Mouse (Mus musculus): ENCODE measurements around the gene Nmb.
A peak's percentile ranks its signal among the peaks of the same experiment; 100 is the strongest.
"Not testable (repeated sequence)": the region's sequence is repeated elsewhere in the genome, so short reads cannot be mapped to it uniquely, and the experiment has no call there.

Gene Nmb

GRCm38 (mm10) chr7:80904921-80905515 lies at the start of gene Nmb:
TSS of gene Nmb (minus strand) at chr7:80905076.
- peak; percentile 59 for DNase-seq (ENCODE audit: low read depth, low spot score)

GRCm38 (mm10) chr7:80954251-80954650 lies 49.4 kb upstream of the Nmb start:
- DNase-seq (ENCODE audit: low read depth, low spot score), result no peak

- no peak for DNase-seq (ENCODE audit: low read depth, low spot score)
Measured at GRCm38 (mm10) chr7:80952140-80952539, 47.3 kb upstream of the Nmb start.

GRCm38 (mm10) chr7:80951461-80951860 lies 46.6 kb upstream of the Nmb start:
- DNase-seq (ENCODE audit: low read depth, low spot score), result no peak

- peak; percentile 97 for DNase-seq (ENCODE audit: low read depth, low spot score)
Measured at GRCm38 (mm10) chr7:80947445-80948350, 42.8 kb upstream of the Nmb start, which contains the start of gene Sec11a. TSS of gene Sec11a (minus strand) at chr7:80947780.

GRCm38 (mm10) chr7:80939808-80940207 lies 34.9 kb upstream of the Nmb start:
- DNase-seq (ENCODE audit: low read depth, low spot score), result no peak

- DNase-seq (ENCODE audit: low read depth, low spot score), result not testable (repeated sequence)
Measured at GRCm38 (mm10) chr7:80937304-80937666, 32.4 kb upstream of the Nmb start.

- DNase-seq (ENCODE audit: low read depth, low spot score), result peak; percentile 47
Measured at GRCm38 (mm10) chr7:80936617-80937303, 31.9 kb upstream of the Nmb start.

GRCm38 (mm10) chr7:80935834-80936233 lies 31.0 kb upstream of the Nmb start:
- DNase-seq (ENCODE audit: low read depth, low spot score), result no peak

- DNase-seq (ENCODE audit: low read depth, low spot score), result no peak
Measured at GRCm38 (mm10) chr7:80932777-80933176, 27.9 kb upstream of the Nmb start.

GRCm38 (mm10) chr7:80931618-80932207 lies 26.8 kb upstream of the Nmb start:
- no peak for DNase-seq (ENCODE audit: low read depth, low spot score)

GRCm38 (mm10) chr7:80923165-80923564 lies 18.3 kb upstream of the Nmb start:
- no peak for DNase-seq (ENCODE audit: low read depth, low spot score)

- DNase-seq (ENCODE audit: low read depth, low spot score), result peak; percentile 20
Measured at GRCm38 (mm10) chr7:80919647-80920008, 14.8 kb upstream of the Nmb start.

- peak; percentile 66 for DNase-seq (ENCODE audit: low read depth, low spot score)
Measured at GRCm38 (mm10) chr7:80918982-80919646, 14.2 kb upstream of the Nmb start.

GRCm38 (mm10) chr7:80917916-80918465 lies 13.1 kb upstream of the Nmb start:
- DNase-seq (ENCODE audit: low read depth, low spot score), result peak; percentile 61

- DNase-seq (ENCODE audit: low read depth, low spot score), result peak; percentile 19
Measured at GRCm38 (mm10) chr7:80912496-80912895, 7.6 kb upstream of the Nmb start.

- DNase-seq (ENCODE audit: low read depth, low spot score), result peak; percentile 59
Measured at GRCm38 (mm10) chr7:80911053-80911452, 6.2 kb upstream of the Nmb start.

GRCm38 (mm10) chr7:80903625-80904422 lies 1.1 kb downstream of the Nmb start:
- DNase-seq (ENCODE audit: low read depth, low spot score), result no peak

GRCm38 (mm10) chr7:80901541-80902274 lies 3.2 kb downstream of the Nmb start:
- DNase-seq (ENCODE audit: low read depth, low spot score), result peak; percentile 33
